Mouse (Mus musculus) lung, postnatal 36 days (tissue): ENCODE measurements around the gene Frmd4b.

Source experiments
- DNase-seq: peaks from one replicate; pipeline ENCODE4 v3.0.0; 2022; ENCODE audit warnings: mixed read lengths

Frmd4b gene

GRCm38 (mm10) chr6:97240092-97240491 is 377.2 kb downstream of the Frmd4b start:
- no peak for DNase-seq

GRCm38 (mm10) chr6:97239360-97239759 is 378.0 kb downstream of the Frmd4b start:
- DNase-seq = no peak
